Mouse (Mus musculus) ES-Bruce4 (cell line): ENCODE measurements at regions not wholly inside any gene's neighbourhood (a gene's known extent, or its start where the extent isn't known, plus 50 kb on each side); places are given as distances from the start of the nearest gene placed in this dataset.

Source experiments
- H3K27ac ChIP-seq: 2 replicates; pipeline ENCODE4 v1.5.1; 2012; ENCODE audit warnings: low read length, inconsistent platforms; ENCODE audit not compliant: insufficient read depth
- H3K27me3 ChIP-seq: 2 replicates; pipeline ENCODE4 v1.6.1; 2012; ENCODE audit warnings: mild to moderate bottlenecking, low read length, inconsistent platforms; ENCODE audit not compliant: control insufficient read depth, poor library complexity, insufficient read depth, severe bottlenecking
- H3K36me3 ChIP-seq: 2 replicates; pipeline ENCODE4 v1.6.1; 2012; ENCODE audit warnings: inconsistent platforms, mild to moderate bottlenecking, low read length, moderate library complexity; ENCODE audit not compliant: control insufficient read depth, poor library complexity, insufficient read depth, severe bottlenecking
- H3K4me1 ChIP-seq: one replicate; pipeline ENCODE4 v1.8.1; 2011; ENCODE audit warnings: low read length; ENCODE audit not compliant: control insufficient read depth, insufficient read depth
- H3K4me3 ChIP-seq: 2 replicates; pipeline ENCODE4 v1.5.1; 2011; ENCODE audit warnings: low read depth, mild to moderate bottlenecking, low read length
- H3K9ac ChIP-seq: 2 replicates; pipeline ENCODE4 v1.6.1; 2012; ENCODE audit warnings: low read depth, mild to moderate bottlenecking, inconsistent platforms; ENCODE audit not compliant: poor library complexity, severe bottlenecking
- H3K9me3 ChIP-seq: replicated peaks from 2 replicates; pipeline ENCODE4 v1.6.1; 2012; ENCODE audit warnings: mild to moderate bottlenecking, low read length, inconsistent platforms; ENCODE audit not compliant: control insufficient read depth, poor library complexity, insufficient read depth, severe bottlenecking
- CTCF ChIP-seq: IDR thresholded peaks from one replicate; pipeline ENCODE4 v1.8.1; 2011; ENCODE audit warnings: low read depth, low read length
- EP300 ChIP-seq: IDR thresholded peaks from 2 replicates; pipeline ENCODE4 v1.6.1; 2011; ENCODE audit warnings: low read depth, low read length; ENCODE audit not compliant: insufficient read depth
- POLR2A ChIP-seq: IDR thresholded peaks from one replicate; pipeline ENCODE4 v1.8.1; 2011; ENCODE audit warnings: low read length; ENCODE audit not compliant: insufficient read depth

DNA sequence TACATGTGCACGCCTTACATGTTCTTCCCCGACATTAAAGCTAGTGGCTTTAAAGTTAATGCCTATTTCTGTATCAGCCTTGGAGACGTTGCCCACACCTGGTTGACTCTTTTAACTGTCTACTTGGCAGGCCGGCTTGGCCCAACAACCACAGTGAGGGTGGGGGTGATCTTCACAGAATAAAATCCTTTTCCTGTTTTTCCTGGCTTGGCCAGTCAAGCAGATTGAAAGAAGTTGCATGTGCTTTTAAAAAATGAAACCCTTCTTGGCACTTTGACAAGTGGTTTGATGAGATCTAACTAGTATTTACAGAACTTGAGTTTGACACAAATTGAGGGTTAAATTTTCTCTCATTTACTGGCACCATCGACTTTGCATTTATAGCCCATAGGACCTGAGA, 528.1 kb upstream of the Clint1 start:
- H3K4me3 ChIP-seq = no peak overlapping the region
- no peak overlapping the region for H3K9ac ChIP-seq
- no peaks in the 10 kb centered on the region for H3K4me1 ChIP-seq
- no peak overlapping the region for H3K27ac ChIP-seq
- TF ChIP-seq EP300 (no peak), CTCF (no peak), POLR2A (no peak)
- H3K27me3 ChIP-seq = no peaks in the 10 kb centered on the region
- no peaks in the 10 kb centered on the region for H3K36me3 ChIP-seq
- H3K9me3 ChIP-seq = no peaks in the 10 kb centered on the region

DNA sequence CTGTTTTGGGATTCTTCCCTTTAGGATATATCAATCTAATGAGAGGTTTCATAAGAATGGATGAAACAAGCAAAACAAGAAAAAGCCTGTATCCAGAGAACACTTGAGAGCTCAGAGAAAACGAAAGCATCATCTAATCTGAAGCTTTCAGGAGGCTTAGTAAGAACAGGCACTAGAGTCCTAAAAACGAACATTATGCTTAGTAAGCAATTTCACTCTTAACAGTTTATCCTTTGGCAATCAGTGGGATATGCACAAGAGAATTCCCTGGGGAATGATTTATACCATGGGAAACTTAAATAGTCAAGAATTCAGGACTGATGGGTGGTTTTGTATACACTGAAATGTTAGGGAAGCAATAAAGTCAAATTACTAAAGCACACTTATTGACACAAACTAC, 521.5 kb upstream of the Clint1 start:
- TF ChIP-seq CTCF (no peak), POLR2A (no peak), EP300 (no peak)
- H3K27ac ChIP-seq = no peak overlapping the region
- no peak overlapping the region for H3K9ac ChIP-seq
- no peaks in the 10 kb centered on the region for H3K36me3 ChIP-seq
- no peaks in the 10 kb centered on the region for H3K27me3 ChIP-seq
- H3K4me3 ChIP-seq = no peak overlapping the region
- no peaks in the 10 kb centered on the region for H3K4me1 ChIP-seq
- no peaks in the 10 kb centered on the region for H3K9me3 ChIP-seq

GRCm38 (mm10) chr11:45333756-45334155, 518.1 kb upstream of the Clint1 start:
- no peak overlapping the region for H3K4me3 ChIP-seq
- H3K27me3 ChIP-seq = no peaks in the 10 kb centered on the region
- H3K27ac ChIP-seq = no peak overlapping the region
- H3K9me3 ChIP-seq = no peaks in the 10 kb centered on the region
- TF ChIP-seq CTCF (no peak), EP300 (no peak), POLR2A (no peak)
- no peaks in the 10 kb centered on the region for H3K36me3 ChIP-seq
- H3K4me1 ChIP-seq = no peaks in the 10 kb centered on the region
- no peak overlapping the region for H3K9ac ChIP-seq

GRCm38 (mm10) chr11:45349331-45349730, 502.5 kb upstream of the Clint1 start:
- Histone ChIP-seq H3K9me3 (no peaks in the 10 kb centered on the region), H3K4me1 (no peaks in the 10 kb centered on the region)
- no peak for TF ChIP-seq POLR2A
- no peak for TF ChIP-seq EP300
- TF ChIP-seq CTCF = no peak

DNA sequence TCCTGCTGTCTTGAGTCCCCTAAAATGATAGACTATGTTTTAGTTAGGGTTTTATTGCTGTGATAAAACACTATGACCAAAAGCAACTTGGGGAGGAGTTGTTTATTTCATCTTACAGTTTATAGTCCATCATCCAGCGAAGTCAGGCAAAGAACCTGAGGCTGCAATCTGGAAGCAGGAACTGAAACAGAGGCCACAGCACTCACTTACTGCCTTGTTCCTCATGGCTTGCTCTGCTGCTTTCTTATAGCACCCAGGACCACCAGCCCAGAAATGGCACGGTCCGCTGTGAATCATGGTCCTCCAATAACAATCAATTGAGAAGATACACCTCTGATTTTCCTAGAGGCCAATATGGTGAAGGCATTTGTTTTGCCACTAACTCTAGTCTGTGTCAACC, 486.5 kb upstream of the Clint1 start:
- no peaks in the 10 kb centered on the region for H3K27me3 ChIP-seq
- H3K9me3 ChIP-seq = no peaks in the 10 kb centered on the region
- TF ChIP-seq POLR2A = no peak
- no peak for TF ChIP-seq EP300
- TF ChIP-seq CTCF = no peak
- no peak overlapping the region for H3K27ac ChIP-seq
- H3K36me3 ChIP-seq = no peaks in the 10 kb centered on the region
- H3K9ac ChIP-seq = no peak overlapping the region
- no peak overlapping the region for H3K4me3 ChIP-seq
- H3K4me1 ChIP-seq = no peaks in the 10 kb centered on the region

More at GRCm38 (mm10) chr11:45349331-45349730, 502.5 kb upstream of the Clint1 start:
- H3K9ac ChIP-seq = no peak overlapping the region
- no peaks in the 10 kb centered on the region; the same call in 1 of the 2 replicates for H3K27me3 ChIP-seq
- H3K4me3 ChIP-seq = no peak overlapping the region
- no peaks in the 10 kb centered on the region for H3K36me3 ChIP-seq
- no peak overlapping the region for H3K27ac ChIP-seq

GRCm38 (mm10) chr11:45389243-45390146, 462.4 kb upstream of the Clint1 start:
- H3K4me3 ChIP-seq = no peak overlapping the region
- no peaks in the 10 kb centered on the region for H3K9me3 ChIP-seq
- no peaks in the 10 kb centered on the region for H3K36me3 ChIP-seq
- no peak overlapping the region for H3K9ac ChIP-seq
- H3K27me3 ChIP-seq = no peaks in the 10 kb centered on the region
- H3K27ac ChIP-seq = no peak overlapping the region
- TF ChIP-seq CTCF = no peak
- no peaks in the 10 kb centered on the region for H3K4me1 ChIP-seq
